Mouse (Mus musculus) embryonic facial prominence, embryonic 11.5 days (tissue): ENCODE data around the gene Gm10073. TPM values are rescaled to one million over a fixed set of nuclear protein-coding genes. Genes with fewer than 3 reads are reported as not detected.
"Not testable (repeated sequence)": the region's sequence is repeated elsewhere in the genome, so short reads cannot be mapped to it uniquely, and the experiment has no call there.

ENCODE experiments used
- ATAC-seq: fragments of 200-750 bp; cut with Nextera tagmentation; replicated peaks from 2 replicates; pipeline ENCODE4 v1.8.0; 2017; ENCODE audit warnings: low read depth; ENCODE audit not compliant: insufficient number of reproducible peaks, low FRiP score, low TSS enrichment
- DNase-seq: peaks from one replicate; pipeline ENCODE4 v3.0.0-alpha.2; 2015; ENCODE audit warnings: low spot score
- H3K27ac ChIP-seq: fragments of 300-500 bp; sonication (generic); replicated peaks from 2 replicates; pipeline ENCODE4 v1.5.1; 2014; ENCODE audit warnings: mild to moderate bottlenecking, low read depth, low read length, control low read depth
- H3K27me3 ChIP-seq: fragments of 300-500 bp; sonication (generic); 2 replicates; pipeline ENCODE4 v1.6.1; 2014; ENCODE audit warnings: mild to moderate bottlenecking, low read length, moderate library complexity, mixed read lengths; ENCODE audit not compliant: control insufficient read depth, insufficient read depth
- H3K36me3 ChIP-seq: fragments of 300-500 bp; sonication (generic); replicated peaks from 2 replicates; pipeline ENCODE4 v1.6.1; 2014; ENCODE audit warnings: low read depth, mild to moderate bottlenecking, low read length, moderate library complexity, mixed read lengths; ENCODE audit not compliant: control insufficient read depth, insufficient read depth
- H3K4me1 ChIP-seq: fragments of 300-500 bp; sonication (generic); 2 replicates; pipeline ENCODE4 v1.6.1; 2014; ENCODE audit warnings: low read length, mixed read lengths; ENCODE audit not compliant: control insufficient read depth, insufficient read depth
- H3K4me2 ChIP-seq: fragments of 300-500 bp; sonication (generic); 2 replicates; pipeline ENCODE4 v1.6.1; 2014; ENCODE audit warnings: low read depth, mild to moderate bottlenecking, control low read depth, low read length, moderate library complexity
- H3K4me3 ChIP-seq: fragments of 300-500 bp; sonication (generic); 2 replicates; pipeline ENCODE4 v1.5.1; 2014; ENCODE audit warnings: low read depth, low read length, control low read depth
- H3K9ac ChIP-seq: fragments of 300-500 bp; sonication (generic); replicated peaks from 2 replicates; pipeline ENCODE4 v1.6.1; 2014; ENCODE audit warnings: mild to moderate bottlenecking, control low read depth, low read length
- H3K9me3 ChIP-seq: fragments of 300-500 bp; sonication (generic); replicated peaks from 2 replicates; pipeline ENCODE4 v1.6.1; 2016; ENCODE audit warnings: mild to moderate bottlenecking, low read length, inconsistent platforms, mixed read lengths; ENCODE audit not compliant: control insufficient read depth
- WGBS: fragments of 180-500 bp; shearing (Covaris S2); extraction: QIAGEN DNeasy Blood & Tissue Kit; methylation state at CpG from one replicate; pipeline ENCODE4 v1.1.7; 2014; 5-methylcytosine and 5-hydroxymethylcytosine counted together
- polyA plus RNA-seq: library from polyadenylated mRNA; unstranded; fragments of >200 nt; fragmentation: Nextera tagmentation; extraction: Ambion mirVana; gene quantifications from 2 replicates; pipeline ENCODE4 v1.2.1, GENCODE M21; 2014

The Gm10073 gene
- polyA plus RNA-seq, 1 experiment from 2014 or later = 4.7 TPM

- H3K36me3 ChIP-seq = no peaks in the 10 kb centered on the region
- H3K9ac ChIP-seq = no peak overlapping the region
- peaks cover 5% of the 10 kb centered on the region; the same call in 1 of the 2 replicates for H3K4me1 ChIP-seq
- H3K4me2 ChIP-seq = no peak overlapping the region
- ATAC-seq (no peak), DNase-seq (no peak)
- no peaks in the 10 kb centered on the region for H3K9me3 ChIP-seq
- no peak overlapping the region for H3K4me3 ChIP-seq
- WGBS = 72% methylated on average over 10 of the region's 10 CpGs
- H3K27ac ChIP-seq = no peak overlapping the region
- no peaks in the 10 kb centered on the region for H3K27me3 ChIP-seq
These were observed 42.5 kb upstream of the Gm10073 start for GRCm38 (mm10) chr8:106615661-106616299.

DNA sequence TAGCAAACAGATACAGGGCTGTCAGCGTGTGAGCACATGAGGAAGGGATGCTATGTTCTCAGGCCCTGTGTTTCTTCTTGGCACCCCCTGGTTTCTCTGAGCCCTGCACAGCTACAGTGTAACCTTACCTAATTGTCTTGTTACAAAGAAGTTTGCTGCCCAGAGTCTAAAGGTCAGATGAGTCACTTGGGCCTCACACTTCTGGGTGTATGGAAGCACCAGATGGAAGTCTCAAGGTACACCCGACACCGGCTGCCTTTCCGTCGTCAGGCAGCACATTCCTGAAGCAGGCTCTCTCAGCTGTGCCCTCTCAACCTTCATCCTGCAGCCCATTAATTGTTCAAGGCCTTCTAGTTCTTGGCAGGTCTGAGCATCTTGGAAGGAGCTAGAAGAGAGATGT is 41.4 kb upstream of the Gm10073 start:
- no peaks in the 10 kb centered on the region for H3K27me3 ChIP-seq

GRCm38 (mm10) chr8:106612047-106612446 is 38.8 kb upstream of the Gm10073 start:
- H3K27ac ChIP-seq = no peak overlapping the region
- no peak overlapping the region for H3K9ac ChIP-seq
- H3K27me3 ChIP-seq = no peaks in the 10 kb centered on the region
- H3K9me3 ChIP-seq = no peaks in the 10 kb centered on the region
- H3K4me3 ChIP-seq = no peak overlapping the region
- H3K36me3 ChIP-seq = no peaks in the 10 kb centered on the region
- no peak overlapping the region for H3K4me2 ChIP-seq
- peaks cover 5% of the 10 kb centered on the region; the same call in 1 of the 2 replicates for H3K4me1 ChIP-seq
- DNase-seq (no peak), ATAC-seq (no peak)
- WGBS = 53% methylated on average over 3 of the region's 3 CpGs

More for the DNA sequence above, 41.4 kb upstream of the Gm10073 start:
- 27% methylated on average over 5 of the region's 5 CpGs for WGBS
- Histone ChIP-seq H3K4me1 (peaks cover 5% of the 10 kb centered on the region; the same call in 1 of the 2 replicates), H3K27ac (no peak overlapping the region), H3K36me3 (no peaks in the 10 kb centered on the region), H3K4me2 (no peak overlapping the region), H3K9me3 (no peaks in the 10 kb centered on the region), H3K4me3 (no peak overlapping the region), H3K9ac (no peak overlapping the region)
- ATAC-seq (no peak), DNase-seq (no peak)

- no peak for ATAC-seq
- WGBS = 59% methylated on average over 9 of the region's 9 CpGs
- Histone ChIP-seq H3K4me3 (no peak overlapping the region), H3K4me2 (no peak overlapping the region), H3K27me3 (peaks cover 8% of the 10 kb centered on the region), H3K9ac (no peak overlapping the region), H3K27ac (no peak overlapping the region), H3K4me1 (peaks cover 5% of the 10 kb centered on the region; the same call in 1 of the 2 replicates), H3K9me3 (no peaks in the 10 kb centered on the region), H3K36me3 (no peaks in the 10 kb centered on the region)
- DNase-seq = peak; percentile 40
These were observed 37.8 kb upstream of the Gm10073 start for GRCm38 (mm10) chr8:106610958-106611640.

- Histone ChIP-seq H3K9ac (no peak overlapping the region), H3K36me3 (no peaks in the 10 kb centered on the region), H3K9me3 (no peaks in the 10 kb centered on the region), H3K27ac (no peak overlapping the region), H3K27me3 (peaks cover 23% of the 10 kb centered on the region), H3K4me3 (no peak overlapping the region), H3K4me2 (no peak overlapping the region), H3K4me1 (no peaks in the 10 kb centered on the region)
- DNase-seq (no peak), ATAC-seq (no peak)
- 77% methylated on average over 7 of the region's 7 CpGs for WGBS
These were observed 36.0 kb upstream of the Gm10073 start for GRCm38 (mm10) chr8:106609076-106609903.

GRCm38 (mm10) chr8:106608425-106608824 is 35.2 kb upstream of the Gm10073 start:
- Histone ChIP-seq H3K9me3 (no peaks in the 10 kb centered on the region), H3K4me3 (no peak overlapping the region), H3K4me2 (no peak overlapping the region), H3K4me1 (peaks cover 5% of the 10 kb centered on the region), H3K9ac (no peak overlapping the region), H3K36me3 (no peaks in the 10 kb centered on the region), H3K27ac (no peak overlapping the region), H3K27me3 (peaks cover 32% of the 10 kb centered on the region)
- no peak for ATAC-seq
- no peak for DNase-seq
- 65% methylated on average over 3 of the region's 3 CpGs for WGBS

GRCm38 (mm10) chr8:106607783-106608182 is 34.5 kb upstream of the Gm10073 start:
- not testable (repeated sequence) for H3K4me2 ChIP-seq, ATAC-seq, H3K4me3 ChIP-seq, H3K4me1 ChIP-seq, H3K9me3 ChIP-seq, H3K36me3 ChIP-seq, DNase-seq, H3K27ac ChIP-seq, H3K9ac ChIP-seq
- peaks cover 37% of the 10 kb centered on the region for H3K27me3 ChIP-seq
- 81% methylated on average over 4 of the region's 4 CpGs for WGBS
